Mouse (Mus musculus): Measurements from ENCODE around the gene Jarid2. TPM values are rescaled to one million over a fixed set of nuclear protein-coding genes. Genes with fewer than 3 reads are reported as not detected.

Jarid2 gene
- total RNA-seq (2021) (10 to 100 TPM; 20.2 to 24.5 TPM), polyA plus RNA-seq (2012; rRNA removed) (7.3 and 11.5 TPM in 2 replicates)
- long read RNA-seq, partial matches to known transcripts, result 1 of 58 reads
- long read RNA-seq, other reads (novel, unspliced or antisense), result 57 of 58 reads

- H3K79me2 ChIP-seq (replicated peaks; ENCODE audit: control insufficient read depth, insufficient read depth, low read length), result no peaks in the 10 kb centered on the region
- H3K27me3 ChIP-seq (ENCODE audit: control insufficient read depth, insufficient read depth, low read length), result no peaks in the 10 kb centered on the region
- 14% methylated on average over 31 of the region's 31 CpGs for WGBS
- peak within 1 kb of the TSS; percentile 91 for H3K27ac ChIP-seq
- H3K4me3 ChIP-seq, result peak within 1 kb of the TSS; percentile 73
- no peaks in the 10 kb centered on the region for H3K36me3 ChIP-seq (ENCODE audit: control insufficient read depth, insufficient read depth, low read length)
- DNase-seq, result peak; percentile 42 to 68
- intact Hi-C loops (cut with DNase I), result no loop called here
- H3K4me1 ChIP-seq (ENCODE audit: control insufficient read depth, insufficient read depth, low read length), result peaks cover 2% of the 10 kb centered on the region; the same call in 1 of the 2 replicates
- TF ChIP-seq POLR2A (IDR thresholded peaks at IDR 0.05; ENCODE audit: insufficient read depth, low read depth, low read length), result no peak
- no peak for TF ChIP-seq CTCF (IDR thresholded peaks at IDR 0.05)
- TF ChIP-seq EP300 (IDR thresholded peaks at IDR 0.05; ENCODE audit: insufficient read depth, low read depth, low read length), result no peak
- peak within 1 kb of the TSS; percentile 94 for H3K9ac ChIP-seq (ENCODE audit: low read depth, low read length)
These were observed at the start of gene Jarid2 for GRCm38 (mm10) chr13:44729424-44729971. Gene Jarid2, plus strand, starts transcription at chr13:44729474.

GRCm38 (mm10) chr13:44681051-44681450 is 48.2 kb upstream of the Jarid2 start:
- no peak overlapping the region for H3K9ac ChIP-seq (ENCODE audit: low read depth, low read length)
- intact Hi-C loops (cut with DNase I), result no loop called here
- H3K79me2 ChIP-seq (replicated peaks; ENCODE audit: control insufficient read depth, insufficient read depth, low read length), result no peaks in the 10 kb centered on the region
- no peaks in the 10 kb centered on the region for H3K4me1 ChIP-seq (ENCODE audit: control insufficient read depth, insufficient read depth, low read length)
- H3K4me3 ChIP-seq, result no peak overlapping the region
- 75% methylated on average over 7 of the region's 7 CpGs for WGBS
- H3K36me3 ChIP-seq (ENCODE audit: control insufficient read depth, insufficient read depth, low read length), result no peaks in the 10 kb centered on the region
- DNase-seq, result no peak
- TF ChIP-seq EP300 (IDR thresholded peaks at IDR 0.05; ENCODE audit: insufficient read depth, low read depth, low read length), result no peak
- no peak for TF ChIP-seq POLR2A (IDR thresholded peaks at IDR 0.05; ENCODE audit: insufficient read depth, low read depth, low read length)
- no peak for TF ChIP-seq CTCF (IDR thresholded peaks at IDR 0.05)
- H3K27ac ChIP-seq, result no peak overlapping the region
- H3K27me3 ChIP-seq (ENCODE audit: control insufficient read depth, insufficient read depth, low read length), result no peaks in the 10 kb centered on the region

- H3K4me1 ChIP-seq (ENCODE audit: control insufficient read depth, insufficient read depth, low read length), result no peaks in the 10 kb centered on the region
These were observed 41.1 kb upstream of the Jarid2 start for GRCm38 (mm10) chr13:44688140-44688539.

GRCm38 (mm10) chr13:44697628-44698027 is 31.6 kb upstream of the Jarid2 start:
- TF ChIP-seq EP300 (IDR thresholded peaks at IDR 0.05; ENCODE audit: insufficient read depth, low read depth, low read length), result no peak
- no peak for TF ChIP-seq POLR2A (IDR thresholded peaks at IDR 0.05; ENCODE audit: insufficient read depth, low read depth, low read length)
- no peak for TF ChIP-seq CTCF (IDR thresholded peaks at IDR 0.05)
- no peak for DNase-seq
- Histone ChIP-seq H3K4me1 (ENCODE audit: control insufficient read depth, insufficient read depth, low read length) (no peaks in the 10 kb centered on the region), H3K79me2 (replicated peaks; ENCODE audit: control insufficient read depth, insufficient read depth, low read length) (no peaks in the 10 kb centered on the region), H3K36me3 (ENCODE audit: control insufficient read depth, insufficient read depth, low read length) (no peaks in the 10 kb centered on the region), H3K27ac (no peak overlapping the region), H3K4me3 (no peak overlapping the region), H3K9ac (ENCODE audit: low read depth, low read length) (no peak overlapping the region), H3K27me3 (ENCODE audit: control insufficient read depth, insufficient read depth, low read length) (no peaks in the 10 kb centered on the region)
- 84% methylated on average over 10 of the region's 10 CpGs for WGBS
- intact Hi-C loops (cut with DNase I), result no loop called here

More at GRCm38 (mm10) chr13:44688140-44688539, 41.1 kb upstream of the Jarid2 start:
- Histone ChIP-seq H3K36me3 (ENCODE audit: control insufficient read depth, insufficient read depth, low read length) (no peaks in the 10 kb centered on the region), H3K27ac (no peak overlapping the region), H3K9ac (ENCODE audit: low read depth, low read length) (no peak overlapping the region), H3K4me3 (no peak overlapping the region), H3K79me2 (replicated peaks; ENCODE audit: control insufficient read depth, insufficient read depth, low read length) (no peaks in the 10 kb centered on the region), H3K27me3 (ENCODE audit: control insufficient read depth, insufficient read depth, low read length) (no peaks in the 10 kb centered on the region)
- DNase-seq, result no peak
- 63% methylated on average over 3 of the region's 3 CpGs for WGBS
- intact Hi-C loops (cut with DNase I), result no loop called here
- TF ChIP-seq EP300 (IDR thresholded peaks at IDR 0.05; ENCODE audit: insufficient read depth, low read depth, low read length), result no peak

- Histone ChIP-seq H3K79me2 (replicated peaks; ENCODE audit: control insufficient read depth, insufficient read depth, low read length) (no peaks in the 10 kb centered on the region), H3K27me3 (ENCODE audit: control insufficient read depth, insufficient read depth, low read length) (no peaks in the 10 kb centered on the region), H3K4me3 (no peak overlapping the region), H3K36me3 (ENCODE audit: control insufficient read depth, insufficient read depth, low read length) (no peaks in the 10 kb centered on the region), H3K4me1 (ENCODE audit: control insufficient read depth, insufficient read depth, low read length) (no peaks in the 10 kb centered on the region), H3K9ac (ENCODE audit: low read depth, low read length) (no peak overlapping the region), H3K27ac (no peak overlapping the region)
- WGBS, result 89% methylated on average over 15 of the region's 15 CpGs
- intact Hi-C loops (cut with DNase I), result no loop called here
- DNase-seq, result no peak
- no peak for TF ChIP-seq CTCF (IDR thresholded peaks at IDR 0.05)
- TF ChIP-seq EP300 (IDR thresholded peaks at IDR 0.05; ENCODE audit: insufficient read depth, low read depth, low read length), result no peak
- TF ChIP-seq POLR2A (IDR thresholded peaks at IDR 0.05; ENCODE audit: insufficient read depth, low read depth, low read length), result no peak
These were observed 25.1 kb upstream of the Jarid2 start for GRCm38 (mm10) chr13:44704036-44704801.

Measured in heart, adult 2 months (tissue).